Mouse (Mus musculus): ENCODE measurements around the gene Tmem203.

Gene Tmem203

GRCm38 (mm10) chr2:25255284-25255779 lies at the start of gene Tmem203:
Tmem203 (plus strand) TSS chr2:25255439.
- DNase-seq (ENCODE audit: low spot score in 2 of 2) = peak; percentile 73 to 82

- DNase-seq (ENCODE audit: low spot score in 2 of 2) = no peak
Observed at GRCm38 (mm10) chr2:25207593-25207992, 47.6 kb upstream of the Tmem203 start.

- no peak for DNase-seq (ENCODE audit: low spot score in 2 of 2)
Observed at GRCm38 (mm10) chr2:25210686-25211085, 44.6 kb upstream of the Tmem203 start.

- DNase-seq (ENCODE audit: low spot score in 2 of 2) = peak; percentile 87 to 88
Observed at GRCm38 (mm10) chr2:25211121-25211670, 44.0 kb upstream of the Tmem203 start, which contains the start of gene Nelfb. Nelfb (minus strand) TSS chr2:25211489.

- no peak for DNase-seq (ENCODE audit: low spot score in 2 of 2)
Observed at GRCm38 (mm10) chr2:25213266-25213865, 41.9 kb upstream of the Tmem203 start.

- no peak for DNase-seq (ENCODE audit: low spot score in 2 of 2)
Observed at GRCm38 (mm10) chr2:25214444-25214843, 40.8 kb upstream of the Tmem203 start, which contains the start of gene Stpg3. Stpg3 (minus strand) TSS chr2:25214637.

GRCm38 (mm10) chr2:25217666-25218065 lies 37.6 kb upstream of the Tmem203 start:
- DNase-seq (ENCODE audit: low spot score in 2 of 2) = no peak

GRCm38 (mm10) chr2:25218445-25218844 lies 36.8 kb upstream of the Tmem203 start, which contains the start of gene Fam166a:
Fam166a (plus strand) TSS chr2:25218745.
- DNase-seq (ENCODE audit: low spot score in 2 of 2) = no peak

- DNase-seq (ENCODE audit: low spot score in 2 of 2) = no peak
Observed at GRCm38 (mm10) chr2:25221331-25221772, 33.9 kb upstream of the Tmem203 start.

GRCm38 (mm10) chr2:25223681-25224491 lies 31.4 kb upstream of the Tmem203 start:
- DNase-seq (ENCODE audit: low spot score in 2 of 2) = peak; percentile 83 to 86

- no peak for DNase-seq (ENCODE audit: low spot score in 2 of 2)
Observed at GRCm38 (mm10) chr2:25224492-25224765, 30.8 kb upstream of the Tmem203 start, which contains the start of gene Tubb4b. Tubb4b (minus strand) TSS chr2:25224702.

GRCm38 (mm10) chr2:25224766-25225752 lies 30.2 kb upstream of the Tmem203 start:
- peak; percentile 93 to 95 for DNase-seq (ENCODE audit: low spot score in 2 of 2)

GRCm38 (mm10) chr2:25225811-25226379 lies 29.3 kb upstream of the Tmem203 start:
- no peak for DNase-seq (ENCODE audit: low spot score in 2 of 2)

- DNase-seq (ENCODE audit: low spot score in 2 of 2) = no peak
Observed at GRCm38 (mm10) chr2:25226864-25227263, 28.4 kb upstream of the Tmem203 start.

GRCm38 (mm10) chr2:25227406-25227805 lies 27.8 kb upstream of the Tmem203 start:
- no peak for DNase-seq (ENCODE audit: low spot score in 2 of 2)

- DNase-seq (ENCODE audit: low spot score in 2 of 2) = peak; percentile 74 to 89
Observed at GRCm38 (mm10) chr2:25228431-25228889, 26.8 kb upstream of the Tmem203 start.

- DNase-seq (ENCODE audit: low spot score in 2 of 2) = no peak
Observed at GRCm38 (mm10) chr2:25228995-25229530, 26.2 kb upstream of the Tmem203 start.

GRCm38 (mm10) chr2:25229582-25229981 lies 25.7 kb upstream of the Tmem203 start:
- no peak for DNase-seq (ENCODE audit: low spot score in 2 of 2)

GRCm38 (mm10) chr2:25230581-25230980 lies 24.7 kb upstream of the Tmem203 start:
- DNase-seq (ENCODE audit: low spot score in 2 of 2) = no peak

- no peak for DNase-seq (ENCODE audit: low spot score in 2 of 2)
Observed at GRCm38 (mm10) chr2:25231038-25231437, 24.2 kb upstream of the Tmem203 start.
